Mouse (Mus musculus) forebrain, embryonic 10.5 days (tissue): ENCODE measurements around the gene Frmd6. TPM values are rescaled to one million over a fixed set of nuclear protein-coding genes. Genes with fewer than 3 reads are reported as not detected.
A peak's percentile ranks its signal among the peaks of the same experiment; 100 is the strongest.

Source experiments
- DNase-seq: peaks from one replicate; pipeline ENCODE4 v3.0.0-alpha.2; 2017; ENCODE audit warnings: low spot score; ENCODE audit errors: extremely low spot score
- H3K27ac ChIP-seq: fragments of 300-500 bp; sonication (generic); 2 replicates; pipeline ENCODE4 v1.5.1; 2016; ENCODE audit warnings: mild to moderate bottlenecking
- H3K27me3 ChIP-seq: fragments of 300-500 bp; sonication (generic); 2 replicates; pipeline ENCODE4 v1.6.1; 2016; ENCODE audit warnings: mild to moderate bottlenecking; ENCODE audit not compliant: poor library complexity, severe bottlenecking
- H3K36me3 ChIP-seq: fragments of 300-500 bp; sonication (generic); replicated peaks from 2 replicates; pipeline ENCODE4 v1.6.1; 2016; ENCODE audit warnings: mild to moderate bottlenecking, moderate library complexity
- H3K4me1 ChIP-seq: fragments of 300-500 bp; sonication (generic); 2 replicates; pipeline ENCODE4 v1.6.1; 2016
- H3K4me3 ChIP-seq: fragments of 300-500 bp; sonication (generic); 2 replicates; pipeline ENCODE4 v1.5.1; 2016; ENCODE audit warnings: mild to moderate bottlenecking, moderate library complexity
- H3K9me3 ChIP-seq: fragments of 300-500 bp; sonication (generic); 2 replicates; pipeline ENCODE4 v1.6.1; 2016; ENCODE audit warnings: mild to moderate bottlenecking, moderate library complexity
- WGBS: fragments of 180-500 bp; shearing (Covaris S2); methylation state at CpG from one replicate; pipeline ENCODE4 v1.1.7; 2016; 5-methylcytosine and 5-hydroxymethylcytosine counted together
- polyA plus RNA-seq: library from polyadenylated mRNA; unstranded; fragments of >200 nt; fragmentation: Nextera tagmentation; extraction: Ambion mirVana; gene quantifications from 2 replicates; pipeline ENCODE4 v1.2.1, GENCODE M21; 2016

Gene Frmd6
- polyA plus RNA-seq, 1 experiment from 2014 or later = 27.8 TPM

GRCm38 (mm10) chr12:70837792-70838321, 12.5 kb downstream of the Frmd6 start:
- Histone ChIP-seq H3K27me3 (no peaks in the 10 kb centered on the region), H3K9me3 (0 out of 2 replicates have a peak, but pooled peaks cover 4% of the 10 kb centered on the region), H3K27ac (no peak overlapping the region), H3K4me3 (no peak overlapping the region), H3K36me3 (peaks cover 7% of the 10 kb centered on the region; the same call in 1 of the 2 replicates), H3K4me1 (peaks cover 11% of the 10 kb centered on the region)
- WGBS = 89% methylated on average over 12 of the region's 12 CpGs
- DNase-seq = no peak

GRCm38 (mm10) chr12:70845371-70845770, 20.1 kb downstream of the Frmd6 start:
- Histone ChIP-seq H3K27me3 (no peaks in the 10 kb centered on the region), H3K4me1 (peaks cover 9% of the 10 kb centered on the region; the same call in 1 of the 2 replicates), H3K27ac (no peak overlapping the region), H3K36me3 (peaks cover 7% of the 10 kb centered on the region; the same call in 1 of the 2 replicates), H3K4me3 (no peak overlapping the region), H3K9me3 (0 out of 2 replicates have a peak, but pooled peaks cover 4% of the 10 kb centered on the region)
- no peak for DNase-seq
- 89% methylated on average over 2 of the region's 2 CpGs for WGBS

GRCm38 (mm10) chr12:70849024-70849423, 23.7 kb downstream of the Frmd6 start:
- no peaks in the 10 kb centered on the region for H3K27me3 ChIP-seq
- no peaks in the 10 kb centered on the region for H3K9me3 ChIP-seq
- no peak overlapping the region for H3K4me3 ChIP-seq
- no peak for DNase-seq
- H3K4me1 ChIP-seq = peaks cover 26% of the 10 kb centered on the region
- no peak overlapping the region for H3K27ac ChIP-seq
- no peaks in the 10 kb centered on the region for H3K36me3 ChIP-seq
- WGBS = 90% methylated on average over 9 of the region's 9 CpGs

GRCm38 (mm10) chr12:70849517-70850291, 24.4 kb downstream of the Frmd6 start:
- peaks cover 32% of the 10 kb centered on the region for H3K4me1 ChIP-seq
- 87% methylated on average over 11 of the region's 11 CpGs for WGBS
- no peak overlapping the region for H3K27ac ChIP-seq
- no peak for DNase-seq
- H3K9me3 ChIP-seq = no peaks in the 10 kb centered on the region
- H3K36me3 ChIP-seq = no peaks in the 10 kb centered on the region
- no peak overlapping the region for H3K4me3 ChIP-seq
- no peaks in the 10 kb centered on the region for H3K27me3 ChIP-seq

GRCm38 (mm10) chr12:70851342-70851960, 26.1 kb downstream of the Frmd6 start:
- Histone ChIP-seq H3K4me1 (peaks cover 32% of the 10 kb centered on the region), H3K4me3 (no peak overlapping the region), H3K9me3 (no peaks in the 10 kb centered on the region), H3K27me3 (no peaks in the 10 kb centered on the region), H3K36me3 (no peaks in the 10 kb centered on the region), H3K27ac (no peak overlapping the region)
- DNase-seq = no peak
- WGBS = 41% methylated on average over 7 of the region's 7 CpGs

GRCm38 (mm10) chr12:70853026-70853425, 27.7 kb downstream of the Frmd6 start:
- no peak for DNase-seq
- H3K27ac ChIP-seq = no peak overlapping the region
- H3K9me3 ChIP-seq = no peaks in the 10 kb centered on the region
- 55% methylated on average over 6 of the region's 6 CpGs for WGBS
- H3K4me1 ChIP-seq = peaks cover 32% of the 10 kb centered on the region
- no peaks in the 10 kb centered on the region for H3K36me3 ChIP-seq
- H3K27me3 ChIP-seq = no peaks in the 10 kb centered on the region
- H3K4me3 ChIP-seq = no peak overlapping the region

GRCm38 (mm10) chr12:70855678-70856077, 30.4 kb downstream of the Frmd6 start:
- 84% methylated on average over 6 of the region's 6 CpGs for WGBS
- Histone ChIP-seq H3K27ac (no peak overlapping the region), H3K36me3 (0 out of 2 replicates have a peak, but pooled peaks cover 3% of the 10 kb centered on the region), H3K9me3 (no peaks in the 10 kb centered on the region), H3K27me3 (no peaks in the 10 kb centered on the region), H3K4me1 (peaks cover 22% of the 10 kb centered on the region), H3K4me3 (no peak overlapping the region)
- no peak for DNase-seq

GRCm38 (mm10) chr12:70856776-70857175, 31.5 kb downstream of the Frmd6 start:
- Histone ChIP-seq H3K36me3 (0 out of 2 replicates have a peak, but pooled peaks cover 3% of the 10 kb centered on the region), H3K4me1 (peaks cover 16% of the 10 kb centered on the region), H3K27ac (no peak overlapping the region), H3K9me3 (no peaks in the 10 kb centered on the region), H3K4me3 (no peak overlapping the region), H3K27me3 (no peaks in the 10 kb centered on the region)
- no peak for DNase-seq
- 93% methylated on average over 4 of the region's 4 CpGs for WGBS

- Histone ChIP-seq H3K4me3 (no peak overlapping the region), H3K36me3 (peaks cover 13% of the 10 kb centered on the region), H3K27me3 (no peaks in the 10 kb centered on the region), H3K27ac (no peak overlapping the region), H3K9me3 (no peaks in the 10 kb centered on the region), H3K4me1 (peaks cover 17% of the 10 kb centered on the region)
- no peak for DNase-seq
- 85% methylated on average over 7 of the region's 7 CpGs for WGBS
Measured at GRCm38 (mm10) chr12:70863281-70863680, 38.0 kb downstream of the Frmd6 start.

GRCm38 (mm10) chr12:70867780-70868179, 42.5 kb downstream of the Frmd6 start:
- H3K4me3 ChIP-seq = no peak overlapping the region
- H3K4me1 ChIP-seq = peaks cover 27% of the 10 kb centered on the region
- no peak overlapping the region for H3K27ac ChIP-seq
- H3K36me3 ChIP-seq = peaks cover 10% of the 10 kb centered on the region
- no peaks in the 10 kb centered on the region for H3K27me3 ChIP-seq
- 30% methylated on average over 3 of the region's 3 CpGs for WGBS
- DNase-seq = no peak
- no peaks in the 10 kb centered on the region for H3K9me3 ChIP-seq

GRCm38 (mm10) chr12:70868190-70868987, 43.1 kb downstream of the Frmd6 start:
- Histone ChIP-seq H3K4me3 (no peak overlapping the region), H3K36me3 (peaks cover 10% of the 10 kb centered on the region), H3K4me1 (peaks cover 27% of the 10 kb centered on the region), H3K27me3 (no peaks in the 10 kb centered on the region), H3K27ac (peak overlapping the region; percentile 35; the same call in 1 of the 2 replicates), H3K9me3 (no peaks in the 10 kb centered on the region)
- 57% methylated on average over 7 of the region's 7 CpGs for WGBS
- DNase-seq = no peak

- WGBS = 84% methylated on average over 9 of the region's 9 CpGs
- no peaks in the 10 kb centered on the region for H3K27me3 ChIP-seq
- H3K4me3 ChIP-seq = no peak overlapping the region
- H3K4me1 ChIP-seq = peaks cover 27% of the 10 kb centered on the region
- DNase-seq = no peak
- peaks cover 10% of the 10 kb centered on the region for H3K36me3 ChIP-seq
- no peaks in the 10 kb centered on the region for H3K9me3 ChIP-seq
- H3K27ac ChIP-seq = peak overlapping the region; percentile 35; the same call in 1 of the 2 replicates
Measured at GRCm38 (mm10) chr12:70868988-70869291, 43.6 kb downstream of the Frmd6 start.
